In the genomic region with DNA sequence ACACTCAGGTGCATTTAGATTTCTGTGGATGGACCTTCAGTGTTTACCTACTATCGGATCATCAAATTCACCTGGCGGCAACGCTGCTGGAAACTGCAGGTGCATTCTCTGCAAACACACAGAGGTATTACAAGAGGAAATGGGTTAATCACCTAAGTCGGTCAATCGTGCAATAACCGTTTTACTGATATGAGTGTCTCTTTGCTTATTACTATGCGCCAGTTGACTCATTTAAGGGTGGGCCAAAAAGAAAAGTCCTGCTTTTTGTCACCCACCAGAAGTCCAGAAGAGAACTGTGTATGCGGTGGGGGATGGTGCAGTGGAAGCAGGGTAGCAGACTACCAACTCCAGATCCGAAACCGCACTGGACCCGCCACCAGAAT, we compare ENCODE assay signal across 8 mouse cellular contexts. TPM values are rescaled to one million over a fixed set of nuclear protein-coding genes. Genes with fewer than 3 reads are reported as not detected.
DNase-seq lines count a peak whose midpoint lies in the region; ATAC-seq and TF ChIP-seq lines count a peak whose summit lies in the region.

No protein-coding gene starts in this region.

- no peak for ATAC-seq in heart, embryonic 16.5 days (replicated peaks; ENCODE audit: extremely low read depth, insufficient read depth, low FRiP score)
- no peak for ATAC-seq in embryonic facial prominence, embryonic 13.5 days (ENCODE audit: insufficient number of reproducible peaks, insufficient read depth, low FRiP score, low TSS enrichment, low read depth)
- no peak for ATAC-seq in limb, embryonic 11.5 days (ENCODE audit: insufficient number of reproducible peaks, low FRiP score, low TSS enrichment, low read depth)

- TF ChIP-seq POLR2A in small intestine, adult 2 months (IDR thresholded peaks at IDR 0.05; ENCODE audit: low read depth, low read length), result no peak

- peak overlapping the region; percentile 63 for H3K4me3 ChIP-seq in heart, embryonic 16.5 days (ENCODE audit: low read length)
- H3K4me3 ChIP-seq in C2C12 (ENCODE audit: insufficient read depth, poor library complexity, severe bottlenecking), result peak overlapping the region; percentile 83
- peak overlapping the region; percentile 85 for H3K4me3 ChIP-seq in embryonic facial prominence, embryonic 13.5 days
- peak overlapping the region; percentile 85 for H3K4me3 ChIP-seq in limb, embryonic 11.5 days (ENCODE audit: low read depth, low read length)
- peak overlapping the region; percentile 96 for H3K4me3 ChIP-seq in small intestine, adult 2 months (ENCODE audit: low read depth, low read length)

- 4% methylated on average over 11 of the region's 11 CpGs for WGBS in heart, embryonic 16.5 days
- WGBS in embryonic facial prominence, embryonic 13.5 days, result 7% methylated on average over 11 of the region's 11 CpGs
- WGBS in limb, embryonic 11.5 days, result 9% methylated on average over 11 of the region's 11 CpGs
- 1% methylated on average over 11 of the region's 11 CpGs for WGBS in small intestine, adult 2 months

- no peaks in the 10 kb centered on the region for H3K9me3 ChIP-seq in heart, embryonic 16.5 days (replicated peaks; ENCODE audit: control insufficient read depth, low read length)
- no peaks in the 10 kb centered on the region for H3K9me3 ChIP-seq in embryonic facial prominence, embryonic 13.5 days
- no peaks in the 10 kb centered on the region for H3K9me3 ChIP-seq in limb, embryonic 11.5 days (ENCODE audit: control insufficient read depth, low read length)

- TF ChIP-seq CTCF in C2C12 (IDR thresholded peaks at IDR 0.05; ENCODE audit: control insufficient read depth, insufficient read depth, insufficient read length), result no peak
- no peak for TF ChIP-seq CTCF in small intestine, adult 2 months (IDR thresholded peaks at IDR 0.05; ENCODE audit: extremely low read depth, insufficient read length, insufficient replicate concordance, low read depth, low read length)

- H3K79me3 ChIP-seq in C2C12 (ENCODE audit: low read depth), result peaks cover 36% of the 10 kb centered on the region

- H3ac ChIP-seq in C2C12 (ENCODE audit: control insufficient read depth, insufficient read length, low read depth), result peak overlapping the region; percentile 74

- peak overlapping the region; percentile 71 for H3K4me2 ChIP-seq in heart, embryonic 16.5 days (ENCODE audit: low read depth, low read length)
- peak overlapping the region; percentile 63 for H3K4me2 ChIP-seq in embryonic facial prominence, embryonic 13.5 days
- H3K4me2 ChIP-seq in limb, embryonic 11.5 days (ENCODE audit: low read depth, severe bottlenecking), result peak overlapping the region; percentile 63

- no peaks in the 10 kb centered on the region for H3K27me3 ChIP-seq in heart, embryonic 16.5 days (ENCODE audit: control insufficient read depth, insufficient read depth, low read length)
- H3K27me3 ChIP-seq in C2C12 (ENCODE audit: control insufficient read depth, insufficient read depth, insufficient read length), result no peaks in the 10 kb centered on the region
- H3K27me3 ChIP-seq in embryonic facial prominence, embryonic 13.5 days, result no peaks in the 10 kb centered on the region
- H3K27me3 ChIP-seq in limb, embryonic 11.5 days (ENCODE audit: control insufficient read depth, insufficient read depth, low read length), result no peaks in the 10 kb centered on the region
- no peaks in the 10 kb centered on the region for H3K27me3 ChIP-seq in small intestine, adult 2 months (ENCODE audit: control insufficient read depth, insufficient read depth, low read length)

- peak overlapping the region; percentile 86 for H3K27ac ChIP-seq in heart, embryonic 16.5 days (ENCODE audit: low read length)
- peak overlapping the region; percentile 69 for H3K27ac ChIP-seq in embryonic facial prominence, embryonic 13.5 days
- no peak overlapping the region for H3K27ac ChIP-seq in limb, embryonic 11.5 days (replicated peaks; ENCODE audit: low read depth, low read length)
- H3K27ac ChIP-seq in small intestine, adult 2 months (ENCODE audit: insufficient read depth, low read depth, low read length), result peak overlapping the region; percentile 86

- DNase-seq in heart, adult 9 months (ENCODE audit: low spot score in 2 of 2), result no peak
- DNase-seq in limb, embryonic 11.5 days (ENCODE audit: low spot score), result no peak
- no peak for DNase-seq in cerebellum, postnatal 36 days
- no peak for DNase-seq in urinary bladder, adult 2 months (ENCODE audit: low spot score)

- H3K9ac ChIP-seq in heart, embryonic 16.5 days (ENCODE audit: low read length), result peak overlapping the region; percentile 93
- peak overlapping the region; percentile 79 for H3K9ac ChIP-seq in embryonic facial prominence, embryonic 13.5 days
- peak overlapping the region; percentile 71 for H3K9ac ChIP-seq in limb, embryonic 11.5 days (ENCODE audit: low read length)

- H3K36me3 ChIP-seq in heart, embryonic 16.5 days (ENCODE audit: control insufficient read depth, insufficient read depth), result no peaks in the 10 kb centered on the region
- H3K36me3 ChIP-seq in C2C12 (ENCODE audit: control insufficient read depth, insufficient read depth), result no peaks in the 10 kb centered on the region
- H3K36me3 ChIP-seq in embryonic facial prominence, embryonic 13.5 days, result peaks cover 12% of the 10 kb centered on the region
- H3K36me3 ChIP-seq in limb, embryonic 11.5 days (ENCODE audit: control insufficient read depth, insufficient read depth, low read length), result no peaks in the 10 kb centered on the region; the same call in 1 of the 2 replicates
- H3K36me3 ChIP-seq in small intestine, adult 2 months (ENCODE audit: control insufficient read depth, insufficient read depth, low read length), result no peaks in the 10 kb centered on the region

- H3K4me1 ChIP-seq in heart, embryonic 16.5 days (ENCODE audit: control insufficient read depth, insufficient read depth, low read length), result peaks cover 25% of the 10 kb centered on the region
- H3K4me1 ChIP-seq in embryonic facial prominence, embryonic 13.5 days, result peaks cover 24% of the 10 kb centered on the region
- peaks cover 9% of the 10 kb centered on the region for H3K4me1 ChIP-seq in limb, embryonic 11.5 days (ENCODE audit: control insufficient read depth, insufficient read depth, low read length)
- H3K4me1 ChIP-seq in small intestine, adult 2 months (ENCODE audit: control insufficient read depth, insufficient read depth, insufficient read length, low read length), result peaks cover 13% of the 10 kb centered on the region; the same call in 1 of the 2 replicates

- peaks cover 45% of the 10 kb centered on the region for H3K79me2 ChIP-seq in C2C12 (ENCODE audit: control insufficient read depth, insufficient read depth)

TF ChIP-seq in C2C12, 6 proteins besides CTCF, POLR2A, EP300 and RAD21:
- TF ChIP-seq USF1 (IDR thresholded peaks at IDR 0.05; ENCODE audit: low read depth), result no peak
- no peak for TF ChIP-seq MAX (IDR thresholded peaks at IDR 0.05)
- no peak for TF ChIP-seq MYOG (IDR thresholded peaks at IDR 0.05; ENCODE audit: control insufficient read depth, extremely low read depth, insufficient read length)
- no peak for TF ChIP-seq CEBPB (IDR thresholded peaks at IDR 0.05; ENCODE audit: low read depth)
- no peak for TF ChIP-seq MYOD1 (IDR thresholded peaks at IDR 0.05; ENCODE audit: control insufficient read depth, insufficient read length, low read depth)
- no peak for TF ChIP-seq FOSL1 (IDR thresholded peaks at IDR 0.05; ENCODE audit: insufficient read depth, low read length, poor library complexity, severe bottlenecking)

RNA-seq across cellular contexts. Expression of gene Asxl1, which starts 0.6 kb away (rescaled TPM):
- polyA plus RNA-seq in heart, embryonic 16.5 days (2015; fragmentation: Nextera tagmentation; extraction: Ambion mirVana), result 7.4 and 8.7 TPM in 2 replicates
- 15.2 TPM for polyA plus RNA-seq in C2C12 (2012; fragmentation: generic; extraction: Trizol)
- polyA plus RNA-seq in embryonic facial prominence, embryonic 13.5 days (2015; fragmentation: Nextera tagmentation; extraction: Ambion mirVana), result 14.5 and 15.0 TPM in 2 replicates
- 24.0 and 26.5 TPM in 2 replicates for polyA plus RNA-seq in limb, embryonic 11.5 days (2014; fragmentation: Nextera tagmentation; extraction: Ambion mirVana)
- polyA plus RNA-seq in small intestine, adult 2 months (2012; rRNA removed), result 3.1 and 6.7 TPM in 2 replicates
- polyA plus RNA-seq in urinary bladder, adult 2 months (2012; rRNA removed), result 14.5 and 19.3 TPM in 2 replicates

RNA-seq across cellular contexts. Expression of gene Kif3b, which starts 53.8 kb away (rescaled TPM):
- 5.4 and 6.2 TPM in 2 replicates for polyA plus RNA-seq in heart, embryonic 16.5 days (2015; fragmentation: Nextera tagmentation; extraction: Ambion mirVana)
- 8.6 TPM for polyA plus RNA-seq in C2C12 (2012; fragmentation: generic; extraction: Trizol)
- 5.9 and 6.3 TPM in 2 replicates for polyA plus RNA-seq in embryonic facial prominence, embryonic 13.5 days (2015; fragmentation: Nextera tagmentation; extraction: Ambion mirVana)
- 5.1 and 5.8 TPM in 2 replicates for polyA plus RNA-seq in limb, embryonic 11.5 days (2014; fragmentation: Nextera tagmentation; extraction: Ambion mirVana)
- 2.8 and 4.9 TPM in 2 replicates for polyA plus RNA-seq in small intestine, adult 2 months (2012; rRNA removed)
- polyA plus RNA-seq in urinary bladder, adult 2 months (2012; rRNA removed), result 14.5 TPM in 2 replicates
